Mouse (Mus musculus): ENCODE results near the gene Gamt. TPM values are rescaled to one million over a fixed set of nuclear protein-coding genes. Genes with fewer than 3 reads are reported as not detected.

Gene Gamt
- polyA plus RNA-seq, 1 experiment from 2014 or later: 59.0 TPM

DNA sequence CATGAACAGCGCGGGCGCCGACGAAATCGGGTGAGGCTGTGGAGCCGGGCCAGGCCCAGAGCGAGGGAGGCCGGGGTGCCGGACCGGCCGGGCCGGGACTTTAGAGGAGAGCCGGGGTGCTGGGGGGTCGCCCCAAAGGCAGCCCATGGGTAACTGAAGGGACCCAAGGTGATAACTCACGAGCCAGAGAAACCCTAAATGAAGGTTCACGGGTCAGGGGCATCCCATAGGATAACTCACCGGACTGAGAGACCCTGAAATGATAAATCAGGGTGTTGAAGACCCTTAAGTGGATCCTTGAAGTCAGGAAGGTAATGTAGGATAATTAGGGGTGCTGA, 4.3 kb upstream of the Gamt start:
- Histone ChIP-seq H3K27ac (ENCODE audit: low read depth, low read length) (peak overlapping the region; percentile 79), H3K9ac (ENCODE audit: low read depth, low read length) (peak overlapping the region; percentile 93), H3K9me3 (replicated peaks; ENCODE audit: control insufficient read depth, low read length) (no peaks in the 10 kb centered on the region), H3K27me3 (ENCODE audit: control insufficient read depth, insufficient read depth, low read length) (no peaks in the 10 kb centered on the region), H3K36me3 (ENCODE audit: control insufficient read depth, insufficient read depth, low read length) (peaks cover 6% of the 10 kb centered on the region; the same call in 1 of the 2 replicates), H3K4me3 (ENCODE audit: low read depth, low read length) (peak overlapping the region; percentile 72), H3K4me2 (peak overlapping the region; percentile 86), H3K4me1 (ENCODE audit: control insufficient read depth, insufficient read depth, low read length) (peaks cover 41% of the 10 kb centered on the region)
- WGBS (ENCODE audit: insufficient replicate concordance): under 1% methylated on average over 18 of the region's 18 CpGs
- ATAC-seq (replicated peaks; ENCODE audit: insufficient number of reproducible peaks, low FRiP score, low TSS enrichment): no peak

DNA sequence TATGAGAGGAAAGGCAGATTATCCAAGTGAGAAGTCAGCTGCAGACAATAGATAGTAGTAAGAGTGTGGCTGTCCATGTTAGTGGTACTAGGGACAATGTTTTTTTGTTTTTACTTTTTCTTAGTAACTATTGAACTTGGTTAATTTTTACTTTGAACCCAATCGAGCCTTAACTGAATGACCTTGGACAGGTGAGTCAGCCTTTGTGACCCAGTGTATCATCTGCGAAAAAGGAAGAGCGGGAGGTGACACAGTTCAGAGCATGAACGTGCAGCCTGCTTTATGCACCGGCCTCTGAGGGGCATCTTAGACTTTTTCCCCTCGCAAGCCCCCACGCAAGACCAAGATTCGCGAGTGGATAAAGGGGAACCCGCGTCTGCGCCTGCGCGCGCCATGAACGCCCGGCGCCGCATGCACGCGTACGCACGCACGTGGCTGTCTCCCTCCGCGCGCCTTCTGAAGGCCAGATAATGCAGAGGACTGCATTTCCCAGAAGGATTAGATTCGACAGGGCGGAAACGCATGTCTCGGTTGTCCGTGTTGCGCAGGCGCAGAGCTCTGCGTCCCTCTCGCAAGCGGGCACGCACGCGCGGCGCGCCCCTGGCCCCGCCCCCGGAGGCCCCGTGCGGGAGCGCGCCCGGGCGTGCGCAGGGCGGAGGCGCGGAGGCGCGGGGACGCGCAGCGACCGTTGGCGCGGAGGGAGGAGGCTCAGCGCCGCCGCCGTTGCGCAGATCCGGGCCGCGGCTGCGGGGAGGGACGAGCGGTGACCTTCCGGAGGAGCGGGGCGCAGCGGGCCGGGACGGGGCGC, 3.7 kb upstream of the Gamt start:
- Histone ChIP-seq H3K4me2 (peak overlapping the region; percentile 86), H3K9me3 (replicated peaks; ENCODE audit: control insufficient read depth, low read length) (no peaks in the 10 kb centered on the region), H3K27ac (ENCODE audit: low read depth, low read length) (peak overlapping the region; percentile 79), H3K9ac (ENCODE audit: low read depth, low read length) (peak overlapping the region; percentile 93), H3K27me3 (ENCODE audit: control insufficient read depth, insufficient read depth, low read length) (no peaks in the 10 kb centered on the region), H3K4me1 (ENCODE audit: control insufficient read depth, insufficient read depth, low read length) (peaks cover 43% of the 10 kb centered on the region), H3K36me3 (ENCODE audit: control insufficient read depth, insufficient read depth, low read length) (peaks cover 6% of the 10 kb centered on the region; the same call in 1 of the 2 replicates), H3K4me3 (ENCODE audit: low read depth, low read length) (peak overlapping the region; percentile 72)
- ATAC-seq (replicated peaks; ENCODE audit: insufficient number of reproducible peaks, low FRiP score, low TSS enrichment): peak; percentile 41
- 2% methylated on average over 67 of the region's 81 CpGs for WGBS (ENCODE audit: insufficient replicate concordance)

GRCm38 (mm10) chr10:80262776-80263365, 2.1 kb upstream of the Gamt start:
- Histone ChIP-seq H3K4me2 (no peak overlapping the region), H3K4me1 (ENCODE audit: control insufficient read depth, insufficient read depth, low read length) (peaks cover 44% of the 10 kb centered on the region), H3K4me3 (ENCODE audit: low read depth, low read length) (no peak overlapping the region), H3K27me3 (ENCODE audit: control insufficient read depth, insufficient read depth, low read length) (no peaks in the 10 kb centered on the region), H3K9ac (ENCODE audit: low read depth, low read length) (no peak overlapping the region), H3K9me3 (replicated peaks; ENCODE audit: control insufficient read depth, low read length) (no peaks in the 10 kb centered on the region), H3K36me3 (ENCODE audit: control insufficient read depth, insufficient read depth, low read length) (peaks cover 13% of the 10 kb centered on the region), H3K27ac (ENCODE audit: low read depth, low read length) (no peak overlapping the region)
- WGBS (ENCODE audit: insufficient replicate concordance): 90% methylated on average over 10 of the region's 10 CpGs
- no peak for ATAC-seq (replicated peaks; ENCODE audit: insufficient number of reproducible peaks, low FRiP score, low TSS enrichment)

GRCm38 (mm10) chr10:80262169-80262568, 1.4 kb upstream of the Gamt start:
- Histone ChIP-seq H3K4me2 (peak overlapping the region; percentile 95), H3K4me1 (ENCODE audit: control insufficient read depth, insufficient read depth, low read length) (peaks cover 38% of the 10 kb centered on the region), H3K27me3 (ENCODE audit: control insufficient read depth, insufficient read depth, low read length) (no peaks in the 10 kb centered on the region), H3K36me3 (ENCODE audit: control insufficient read depth, insufficient read depth, low read length) (peaks cover 11% of the 10 kb centered on the region; the same call in 1 of the 2 replicates), H3K9ac (ENCODE audit: low read depth, low read length) (no peak overlapping the region; the same call in 1 of the 2 replicates), H3K27ac (ENCODE audit: low read depth, low read length) (peak overlapping the region; percentile 98), H3K4me3 (ENCODE audit: low read depth, low read length) (peak overlapping the region; percentile 58), H3K9me3 (replicated peaks; ENCODE audit: control insufficient read depth, low read length) (no peaks in the 10 kb centered on the region)
- ATAC-seq (replicated peaks; ENCODE audit: insufficient number of reproducible peaks, low FRiP score, low TSS enrichment): no peak
- WGBS (ENCODE audit: insufficient replicate concordance): 73% methylated on average over 12 of the region's 12 CpGs

DNA sequence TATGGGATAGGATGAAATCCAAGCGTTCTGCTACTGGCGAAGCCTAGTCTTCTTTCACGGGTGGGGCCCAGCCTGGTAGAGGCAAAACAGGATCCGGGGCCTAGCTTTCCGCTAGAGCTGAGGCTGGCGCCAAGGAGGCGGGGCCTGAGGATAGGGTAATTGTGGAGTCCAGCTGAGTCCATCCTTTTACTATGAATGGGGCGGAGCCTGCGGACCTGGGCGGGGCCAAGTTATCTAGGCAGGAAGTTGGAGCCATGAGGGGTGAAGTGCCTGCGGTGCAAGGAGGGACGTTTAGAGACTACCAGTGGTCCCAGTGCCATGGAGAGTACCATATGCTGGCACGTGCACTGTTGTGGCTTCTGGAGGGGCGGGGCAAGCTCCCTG, 765 bp upstream of the Gamt start:
- Histone ChIP-seq H3K4me2 (peak overlapping the region; percentile 95), H3K27me3 (ENCODE audit: control insufficient read depth, insufficient read depth, low read length) (no peaks in the 10 kb centered on the region), H3K27ac (ENCODE audit: low read depth, low read length) (peak overlapping the region; percentile 98), H3K4me3 (ENCODE audit: low read depth, low read length) (peak overlapping the region; percentile 58), H3K4me1 (ENCODE audit: control insufficient read depth, insufficient read depth, low read length) (peaks cover 33% of the 10 kb centered on the region), H3K36me3 (ENCODE audit: control insufficient read depth, insufficient read depth, low read length) (peaks cover 15% of the 10 kb centered on the region), H3K9me3 (replicated peaks; ENCODE audit: control insufficient read depth, low read length) (no peaks in the 10 kb centered on the region), H3K9ac (ENCODE audit: low read depth, low read length) (peak overlapping the region; percentile 79)
- peak; percentile 71 for ATAC-seq (replicated peaks; ENCODE audit: insufficient number of reproducible peaks, low FRiP score, low TSS enrichment)
- WGBS (ENCODE audit: insufficient replicate concordance): under 1% methylated on average over 14 of the region's 14 CpGs

GRCm38 (mm10) chr10:80259861-80260641, 761 bp downstream of the Gamt start:
- Histone ChIP-seq H3K4me1 (ENCODE audit: control insufficient read depth, insufficient read depth, low read length) (peaks cover 26% of the 10 kb centered on the region), H3K27me3 (ENCODE audit: control insufficient read depth, insufficient read depth, low read length) (no peaks in the 10 kb centered on the region), H3K9me3 (replicated peaks; ENCODE audit: control insufficient read depth, low read length) (no peaks in the 10 kb centered on the region), H3K4me2 (peak overlapping the region; percentile 95), H3K27ac (ENCODE audit: low read depth, low read length) (peak overlapping the region; percentile 98), H3K4me3 (ENCODE audit: low read depth, low read length) (peak overlapping the region; percentile 58), H3K9ac (ENCODE audit: low read depth, low read length) (peak overlapping the region; percentile 79), H3K36me3 (ENCODE audit: control insufficient read depth, insufficient read depth, low read length) (peaks cover 28% of the 10 kb centered on the region)
- WGBS (ENCODE audit: insufficient replicate concordance): 4% methylated on average over 19 of the region's 19 CpGs
- no peak for ATAC-seq (replicated peaks; ENCODE audit: insufficient number of reproducible peaks, low FRiP score, low TSS enrichment)

DNA sequence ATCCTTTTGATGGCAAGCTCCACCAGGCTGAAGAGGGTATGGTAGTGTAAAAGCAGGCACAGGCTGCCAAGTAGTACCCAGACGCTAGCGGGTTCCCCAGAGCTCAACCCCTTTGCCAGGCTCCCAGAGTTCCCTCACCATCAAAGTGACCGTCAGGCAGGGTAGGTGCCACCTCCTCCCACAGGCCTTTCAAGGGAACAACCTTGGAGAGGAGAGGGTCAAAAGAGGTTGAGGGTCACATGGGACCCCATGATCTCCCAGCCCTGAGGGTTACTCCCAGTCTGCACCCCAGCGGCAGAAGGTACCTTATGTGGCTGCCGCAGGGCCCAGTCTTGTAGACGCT, 1.4 kb downstream of the Gamt start:
- no peak for ATAC-seq (replicated peaks; ENCODE audit: insufficient number of reproducible peaks, low FRiP score, low TSS enrichment)
- H3K9me3 ChIP-seq (replicated peaks; ENCODE audit: control insufficient read depth, low read length): no peaks in the 10 kb centered on the region
- peaks cover 26% of the 10 kb centered on the region for H3K4me1 ChIP-seq (ENCODE audit: control insufficient read depth, insufficient read depth, low read length)
- H3K4me2 ChIP-seq: peak overlapping the region; percentile 95
- peak overlapping the region; percentile 79; the same call in 1 of the 2 replicates for H3K9ac ChIP-seq (ENCODE audit: low read depth, low read length)
- WGBS (ENCODE audit: insufficient replicate concordance): 72% methylated on average over 6 of the region's 6 CpGs
- H3K4me3 ChIP-seq (ENCODE audit: low read depth, low read length): peak overlapping the region; percentile 58
- H3K27ac ChIP-seq (ENCODE audit: low read depth, low read length): peak overlapping the region; percentile 98; the same call in 1 of the 2 replicates
- H3K36me3 ChIP-seq (ENCODE audit: control insufficient read depth, insufficient read depth, low read length): peaks cover 34% of the 10 kb centered on the region
- H3K27me3 ChIP-seq (ENCODE audit: control insufficient read depth, insufficient read depth, low read length): no peaks in the 10 kb centered on the region

DNA sequence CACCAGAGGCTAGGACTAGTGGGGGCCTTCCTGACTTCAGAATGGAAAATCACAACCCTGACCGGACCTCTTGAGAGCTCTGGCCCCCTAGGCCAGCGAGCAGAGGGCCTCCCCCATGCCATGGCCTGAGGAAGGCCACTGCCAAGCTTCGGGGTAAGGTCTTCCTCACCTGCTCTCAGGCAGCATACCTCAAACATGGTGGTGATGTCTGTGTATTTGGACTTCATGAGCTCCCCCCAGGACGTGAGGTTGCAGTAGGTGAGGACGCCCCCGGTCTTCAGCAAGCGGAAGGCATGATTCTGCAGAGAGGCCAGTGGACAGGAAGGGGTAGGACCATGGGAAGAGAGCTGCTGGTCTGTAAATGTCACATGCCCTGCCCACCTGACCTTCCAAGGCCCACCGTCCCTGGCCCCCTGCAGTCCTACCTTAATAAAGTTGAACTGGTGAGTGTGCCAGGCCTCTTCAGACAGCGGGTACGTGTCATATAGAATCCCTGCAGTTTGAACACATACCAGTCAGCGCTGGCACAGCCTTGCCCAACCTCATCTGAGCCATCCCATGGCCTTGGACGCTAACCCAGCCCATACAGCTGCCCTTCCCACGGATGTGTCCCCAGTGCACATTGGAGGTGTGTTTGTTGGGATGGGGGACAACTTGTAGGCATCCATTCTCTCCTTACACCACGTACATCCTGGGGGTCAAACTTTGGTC, 1.9 kb downstream of the Gamt start:
- no peak for ATAC-seq (replicated peaks; ENCODE audit: insufficient number of reproducible peaks, low FRiP score, low TSS enrichment)
- Histone ChIP-seq H3K9ac (ENCODE audit: low read depth, low read length) (0 out of 2 replicates have a peak overlapping the region, but pooled peaks have one; percentile 79), H3K9me3 (replicated peaks; ENCODE audit: control insufficient read depth, low read length) (no peaks in the 10 kb centered on the region), H3K4me3 (ENCODE audit: low read depth, low read length) (no peak overlapping the region), H3K27me3 (ENCODE audit: control insufficient read depth, insufficient read depth, low read length) (no peaks in the 10 kb centered on the region), H3K27ac (ENCODE audit: low read depth, low read length) (peak overlapping the region; percentile 98; the same call in 1 of the 2 replicates), H3K4me2 (peak overlapping the region; percentile 95), H3K4me1 (ENCODE audit: control insufficient read depth, insufficient read depth, low read length) (peaks cover 26% of the 10 kb centered on the region), H3K36me3 (ENCODE audit: control insufficient read depth, insufficient read depth, low read length) (peaks cover 38% of the 10 kb centered on the region)
- 83% methylated on average over 14 of the region's 14 CpGs for WGBS (ENCODE audit: insufficient replicate concordance)

Measured in heart, embryonic 11.5 days (tissue).